Mouse (Mus musculus) cerebellum, adult 18-20 months (tissue): ENCODE data around the gene Sash1.

Experiments
- DNase-seq, 2 experiments: peaks; one replicate each; pipeline ENCODE4 v3.0.0; 2021

The Sash1 gene

DNA sequence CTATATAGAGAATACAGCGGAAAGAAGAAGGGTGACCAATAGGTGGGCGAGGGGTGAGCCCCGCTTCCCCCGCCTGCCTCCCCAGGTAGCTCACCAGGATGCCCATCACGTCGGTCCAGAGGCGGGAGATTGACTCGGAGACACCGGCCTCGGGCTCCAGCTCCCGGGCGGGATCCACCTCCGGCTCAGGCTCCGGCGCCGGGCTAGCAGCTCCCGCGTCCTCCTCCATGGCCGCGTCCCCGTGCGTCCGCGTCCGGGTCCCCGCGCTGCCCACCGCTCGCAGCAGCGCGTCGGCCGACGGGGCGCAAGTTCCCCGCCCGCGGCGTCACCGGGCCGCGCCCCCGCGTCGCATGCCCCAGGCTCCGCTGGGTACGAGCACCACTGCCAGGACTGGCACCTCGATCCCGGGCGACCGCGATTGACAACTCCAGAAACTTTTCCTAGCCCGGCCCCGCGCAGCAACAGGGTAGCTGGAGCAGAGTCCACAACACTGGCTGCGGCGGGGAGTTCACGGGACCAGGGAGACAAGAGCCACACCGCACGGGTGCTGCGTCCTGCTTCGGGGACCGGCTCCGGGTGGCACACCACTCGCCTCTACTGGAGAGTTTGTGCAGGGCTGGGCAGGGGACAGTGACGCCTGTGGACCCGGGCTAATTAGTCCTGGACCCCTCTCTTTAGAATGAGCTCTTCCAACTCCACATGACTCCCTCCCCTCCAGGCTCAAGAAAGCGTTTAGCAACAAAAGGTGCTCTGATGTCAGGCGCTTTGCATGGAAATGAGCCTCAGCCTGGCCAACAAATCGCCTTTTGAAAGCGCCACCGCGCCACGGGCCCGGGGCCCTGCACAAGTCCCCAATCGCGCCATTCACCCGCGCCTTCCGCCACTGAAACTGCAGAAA, at the start of gene Sash1:
Gene Sash1, minus strand, starts transcription at position 441 of the 898 bp plus-strand sequence.
- peak; percentile 31 to 39 for DNase-seq

DNA sequence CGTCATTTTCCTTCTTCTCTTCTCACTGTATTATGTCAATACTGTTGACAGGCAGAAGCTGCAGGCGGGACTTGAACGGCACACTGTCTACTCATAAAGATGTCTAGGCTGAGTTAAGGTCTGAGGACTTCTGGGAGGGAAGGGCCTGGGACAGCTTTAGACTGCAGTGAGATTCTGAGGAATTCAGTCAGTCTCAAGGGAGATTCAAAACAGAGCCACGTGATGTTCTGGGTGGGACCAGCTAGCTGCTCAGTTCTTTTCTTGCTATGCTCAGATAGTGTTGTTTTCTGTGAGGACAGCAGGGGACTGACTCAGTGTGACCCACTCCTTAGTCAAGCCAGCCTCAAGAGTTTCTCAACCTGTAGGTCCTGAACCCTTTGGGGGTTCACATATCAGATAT, 49.7 kb upstream of the Sash1 start:
- DNase-seq, result no peak

DNA sequence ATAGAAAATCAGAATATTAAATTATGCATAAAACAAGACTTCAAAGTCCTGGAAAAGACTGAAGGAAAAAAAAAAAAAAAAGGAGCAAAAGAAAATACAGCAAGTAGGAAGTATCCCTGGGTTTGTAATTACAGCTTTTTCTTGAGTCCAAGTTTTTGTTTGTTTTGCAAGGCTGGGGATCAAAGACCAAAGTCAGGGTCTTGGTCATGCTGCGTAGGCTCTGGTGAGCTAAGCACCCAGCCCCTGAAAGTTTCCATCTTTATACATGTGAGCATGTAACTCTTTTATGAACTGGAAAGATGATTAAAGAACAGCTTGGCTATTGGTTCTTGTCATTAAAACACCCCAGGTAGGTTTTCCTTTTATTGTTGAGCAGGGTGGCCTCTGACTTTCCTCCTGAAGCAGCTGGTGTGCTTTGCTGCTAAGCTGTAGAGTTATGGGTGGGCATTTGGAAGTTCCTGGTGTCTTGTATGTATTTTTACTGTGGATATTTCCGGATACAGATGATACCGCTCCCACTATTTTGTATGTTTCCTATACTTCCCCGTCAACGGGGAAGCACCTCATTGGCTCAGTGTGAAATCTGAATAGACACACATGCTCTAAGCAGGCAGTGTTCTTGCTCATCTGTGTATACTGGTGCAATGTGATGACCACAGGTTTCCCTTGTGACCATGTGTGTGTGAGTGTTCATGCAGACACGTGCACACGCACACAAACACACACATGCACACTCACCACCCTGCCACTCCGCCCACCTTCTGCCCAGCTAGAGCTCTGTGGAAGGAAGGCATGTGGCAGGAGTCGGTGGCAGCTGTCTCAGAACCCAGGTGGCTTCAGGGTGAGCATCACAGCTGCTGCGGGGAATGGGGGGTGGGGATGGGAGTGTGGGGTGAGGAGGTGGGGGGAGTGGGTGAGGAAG, 47.8 kb upstream of the Sash1 start:
- DNase-seq, result no peak

DNA sequence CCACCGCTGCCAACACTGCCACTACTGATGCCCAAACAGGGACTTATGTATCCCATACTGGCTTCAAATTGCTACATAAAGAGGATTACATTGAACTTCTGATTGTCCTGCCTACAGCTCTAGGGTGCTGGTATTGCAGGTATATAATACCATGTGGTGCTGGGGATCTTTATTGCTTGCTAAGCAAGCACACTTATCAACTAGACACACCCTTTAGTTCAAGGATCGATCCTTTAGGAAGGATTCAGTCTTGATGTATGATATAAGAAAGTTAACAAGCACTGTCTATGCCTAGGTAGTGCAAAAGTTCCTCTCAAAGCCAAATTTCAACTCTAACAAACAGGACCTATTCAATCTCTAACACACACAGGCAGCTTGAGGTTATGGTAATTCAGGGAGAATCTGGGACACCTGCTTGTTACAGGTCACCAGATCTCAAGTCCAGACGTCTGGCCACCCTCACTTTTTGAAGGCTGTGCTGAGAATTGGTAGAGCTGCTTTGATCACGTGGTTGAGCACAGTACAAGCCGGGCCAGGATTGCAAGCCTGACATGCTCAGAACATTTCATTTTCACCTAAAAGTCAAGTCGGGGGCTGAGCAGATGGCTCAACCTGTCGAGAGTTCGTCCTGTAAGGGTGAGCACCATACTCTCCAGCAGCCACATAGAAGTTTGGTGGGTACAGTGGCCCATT, 45.8 kb upstream of the Sash1 start:
- DNase-seq, result no peak

DNA sequence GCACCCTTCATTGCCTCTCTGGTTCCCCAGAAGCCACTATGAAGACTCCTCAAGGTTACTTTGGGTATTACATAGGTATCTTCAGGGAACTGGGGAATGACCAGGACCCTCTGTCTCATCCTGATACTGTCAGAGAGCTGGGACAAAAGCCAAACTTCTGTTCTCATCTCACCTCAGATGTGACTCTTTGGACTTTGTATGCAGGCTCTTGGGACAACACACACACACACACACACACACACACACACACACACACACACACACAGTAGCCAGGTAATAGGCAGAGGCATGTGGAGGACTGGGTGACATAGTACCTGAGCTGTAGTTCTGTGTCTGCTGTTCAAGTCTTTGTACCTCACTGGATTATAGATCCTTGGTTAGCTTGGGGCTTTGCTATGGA, 44.8 kb upstream of the Sash1 start:
- DNase-seq, result no peak

DNA sequence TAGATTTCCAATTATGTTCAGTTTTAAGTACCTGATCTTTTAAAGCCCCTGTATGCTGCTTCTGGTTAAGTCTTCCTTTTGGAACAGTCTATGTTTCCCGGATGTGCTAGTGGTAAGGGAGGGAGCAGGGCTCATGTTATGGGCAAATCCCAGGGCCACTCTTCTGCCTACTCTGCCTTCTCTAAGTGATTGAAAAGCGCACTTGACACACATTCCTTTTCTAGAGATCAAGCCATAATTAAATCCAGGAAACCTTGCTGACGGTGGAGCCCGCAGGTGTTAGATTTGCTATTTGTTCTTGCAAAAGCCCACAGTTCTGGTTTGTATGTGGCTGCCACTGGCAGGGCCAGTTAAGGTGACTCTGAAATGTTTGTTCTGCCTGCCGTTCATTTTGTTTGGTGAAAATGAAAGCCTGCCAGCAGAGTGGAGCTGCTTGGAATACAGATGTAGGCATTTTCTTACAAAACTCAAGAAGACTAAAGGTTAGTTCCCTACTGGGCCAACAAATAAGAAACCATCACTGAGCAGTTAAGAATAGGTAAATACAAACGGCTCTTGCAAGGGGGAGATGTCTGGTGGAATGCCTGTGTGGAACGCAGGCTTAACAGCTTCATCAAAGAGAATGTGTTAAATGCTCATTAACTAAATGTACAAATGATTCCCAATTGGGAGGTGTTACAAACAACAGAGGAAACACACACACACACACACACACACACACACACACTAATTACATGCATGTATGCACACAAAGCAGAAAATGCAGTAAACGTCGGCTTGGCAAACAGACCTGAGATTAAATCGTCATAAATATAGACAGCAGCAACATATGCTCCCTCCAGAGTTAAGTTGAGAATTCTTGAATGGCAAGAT, 43.1 kb upstream of the Sash1 start:
- DNase-seq, result no peak

DNA sequence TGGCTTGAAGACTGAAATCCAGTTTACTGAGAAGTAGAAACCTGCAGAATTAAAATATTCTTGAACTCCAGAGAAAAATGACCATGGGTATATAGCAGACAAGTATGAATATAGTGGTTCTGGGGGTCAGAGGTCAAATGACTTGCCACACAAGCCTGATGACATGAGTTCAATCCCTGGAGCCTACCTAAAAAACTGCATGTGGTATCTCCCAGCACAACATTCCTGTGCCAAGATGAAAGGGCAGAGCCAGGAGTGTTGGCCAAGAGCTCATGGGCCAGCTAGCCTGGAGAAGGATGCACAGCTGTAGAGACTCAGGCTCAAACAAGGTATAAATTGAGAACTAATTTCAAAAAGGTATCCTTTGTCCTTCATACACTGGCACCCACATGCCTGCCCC, 42.4 kb upstream of the Sash1 start:
- no peak for DNase-seq

DNA sequence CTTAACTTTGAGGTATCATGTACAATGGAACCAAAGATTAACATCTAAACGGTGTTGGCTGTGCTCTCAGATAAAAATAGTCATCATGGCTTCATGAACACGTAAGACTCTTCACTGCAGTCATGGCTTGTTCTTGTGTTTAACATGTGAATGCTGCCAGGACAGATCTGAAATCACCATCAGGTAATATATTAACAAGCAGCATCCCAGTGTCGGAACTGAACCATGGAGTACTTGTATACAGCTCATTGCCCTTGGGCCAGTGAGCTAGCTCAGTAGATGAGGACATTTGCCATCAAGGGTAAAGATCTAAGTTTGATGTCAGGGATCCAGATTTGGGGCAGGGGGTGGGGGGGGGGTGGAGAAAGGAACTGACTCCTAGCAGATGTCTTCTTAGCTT, 41.0 kb upstream of the Sash1 start:
- no peak for DNase-seq

DNA sequence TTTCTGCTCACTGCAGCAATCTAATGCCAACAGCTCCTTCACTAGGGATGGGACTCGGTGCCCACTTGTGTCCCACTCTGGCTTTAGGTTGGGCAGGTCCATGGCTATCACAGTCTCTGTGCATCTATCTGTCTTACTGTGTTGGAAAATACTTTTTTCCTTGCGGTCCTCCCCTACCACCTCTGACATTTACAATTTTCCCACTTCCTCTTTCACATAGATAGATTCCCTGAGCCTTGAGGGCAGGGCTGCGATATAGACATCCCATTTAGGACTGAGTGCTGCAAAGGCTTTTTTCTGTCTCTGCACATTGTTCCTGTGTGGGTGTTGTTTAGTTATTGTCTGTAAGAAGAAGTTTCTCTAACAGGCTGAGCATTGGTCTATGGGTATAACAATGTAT, 40.4 kb upstream of the Sash1 start:
- DNase-seq, result no peak

DNA sequence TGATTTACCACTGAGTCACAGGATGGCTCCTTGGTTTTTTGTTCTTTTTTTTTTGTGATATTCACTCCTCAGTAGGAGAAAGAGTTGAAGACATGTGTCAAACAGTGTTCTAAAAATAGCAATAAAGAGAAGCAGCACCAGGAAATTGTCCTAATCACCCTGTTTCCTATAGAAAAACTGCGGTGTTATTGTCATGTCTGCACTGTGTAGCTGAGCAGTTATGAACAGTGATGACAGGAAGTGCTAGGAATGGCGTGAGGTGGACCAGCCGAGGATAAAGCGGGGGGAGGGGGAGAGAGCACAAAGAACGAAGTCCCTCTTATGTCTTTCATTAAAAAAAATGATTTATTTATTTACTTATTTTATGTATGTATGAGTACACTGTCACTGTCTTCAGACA, 39.4 kb upstream of the Sash1 start:
- no peak for DNase-seq

DNA sequence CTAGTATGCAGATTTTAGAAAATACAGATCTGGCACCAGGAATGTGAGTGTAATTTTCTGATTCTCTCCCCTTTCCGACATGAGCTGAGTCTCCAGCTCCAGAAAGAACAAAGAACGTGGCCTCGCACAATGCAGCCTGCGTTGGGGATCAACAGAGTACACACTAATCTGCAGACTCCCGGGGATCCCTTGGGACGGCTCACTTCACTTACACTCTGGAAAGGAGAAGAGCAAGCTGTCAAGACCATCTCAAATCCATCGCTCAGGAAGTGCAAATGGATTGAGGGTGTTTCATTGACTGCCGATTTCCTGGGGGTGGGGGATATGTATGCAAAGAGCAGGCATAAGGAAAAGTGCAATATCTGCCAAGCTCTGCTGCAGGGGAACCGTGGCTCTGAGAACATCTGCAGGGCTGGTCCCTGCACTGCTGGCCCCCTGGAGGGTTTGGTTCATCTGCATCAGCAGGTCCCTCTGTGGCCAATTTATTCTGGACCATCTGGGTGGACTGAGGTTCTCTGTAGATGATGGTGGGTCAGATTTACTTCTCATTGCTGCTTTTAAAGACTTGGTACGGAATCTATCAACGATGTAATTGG, 35.3 kb upstream of the Sash1 start:
- DNase-seq, result no peak

DNA sequence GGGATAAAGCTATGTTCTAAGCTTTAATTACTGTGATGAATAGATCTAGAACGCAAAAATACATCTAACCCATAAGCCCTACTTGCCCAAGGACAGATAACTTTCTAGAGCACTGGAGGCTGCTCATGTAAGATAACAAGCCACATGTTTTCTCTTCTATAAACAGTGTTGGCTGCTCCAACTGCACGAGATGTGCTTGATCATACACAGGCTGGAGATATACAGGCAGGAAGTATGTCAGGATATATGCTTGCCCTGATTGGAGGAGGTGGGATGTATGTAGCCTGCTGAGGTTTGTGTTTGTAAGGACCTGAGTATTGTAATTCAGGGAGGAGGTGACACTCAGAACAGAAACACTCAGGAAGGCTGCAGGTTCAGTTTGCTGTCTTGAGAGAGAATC, 31.9 kb upstream of the Sash1 start:
- DNase-seq, result no peak

DNA sequence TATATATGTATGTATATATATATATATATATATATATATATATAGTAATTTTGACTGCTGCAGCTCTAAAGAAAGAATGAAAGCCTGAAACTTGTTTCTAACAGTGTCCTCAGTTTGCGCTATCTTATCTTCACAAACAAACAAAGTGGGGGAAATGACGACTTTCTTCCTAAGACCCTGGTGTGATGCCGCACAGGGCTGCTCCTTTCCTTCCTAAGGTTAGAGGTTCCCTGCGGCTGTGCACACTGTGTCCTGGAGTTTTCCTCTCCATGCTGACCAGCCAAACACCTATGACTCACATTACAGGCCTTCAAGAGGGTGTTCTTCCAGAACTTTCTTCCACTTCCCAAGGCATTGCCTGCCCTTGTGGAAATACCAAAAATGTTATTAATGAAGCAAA, 31.5 kb upstream of the Sash1 start:
- no peak for DNase-seq

DNA sequence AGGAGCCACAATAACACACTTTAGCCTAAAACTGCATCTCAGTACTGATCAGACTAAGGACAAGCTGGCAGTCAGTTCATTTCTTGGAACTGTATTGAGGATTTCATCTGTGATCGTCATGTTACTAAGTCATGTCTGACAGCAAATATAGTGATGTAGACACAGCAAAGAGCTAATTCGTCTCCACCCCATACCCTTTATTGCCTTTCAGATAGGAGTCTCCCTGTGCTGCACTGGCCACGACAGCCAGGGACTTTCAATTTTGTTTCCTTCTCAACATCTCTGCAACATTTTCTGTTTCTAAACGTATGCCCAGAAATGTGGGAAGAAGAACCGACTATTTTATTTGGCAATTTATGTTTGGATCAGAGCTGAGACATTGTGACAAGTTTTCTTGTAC, 29.9 kb upstream of the Sash1 start:
- DNase-seq, result no peak

DNA sequence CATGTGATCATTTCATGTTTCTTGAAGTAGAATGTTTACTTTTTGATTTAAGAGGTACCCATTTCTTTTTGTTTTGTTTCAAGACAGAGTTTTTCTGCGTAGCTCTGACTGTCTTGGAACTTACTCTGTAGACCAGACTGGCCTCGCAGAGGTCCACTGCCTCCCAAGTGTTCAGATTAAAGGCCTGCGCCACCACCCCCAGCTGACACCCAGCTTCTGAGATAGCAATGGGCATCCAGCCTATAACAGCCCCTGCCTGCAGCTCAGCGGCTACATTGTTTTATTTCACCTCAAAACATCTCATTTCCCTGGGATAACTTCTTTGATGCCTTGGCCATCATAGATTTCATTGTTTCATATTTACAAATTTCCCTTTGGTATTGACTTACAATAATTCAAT, 28.0 kb upstream of the Sash1 start:
- no peak for DNase-seq

DNA sequence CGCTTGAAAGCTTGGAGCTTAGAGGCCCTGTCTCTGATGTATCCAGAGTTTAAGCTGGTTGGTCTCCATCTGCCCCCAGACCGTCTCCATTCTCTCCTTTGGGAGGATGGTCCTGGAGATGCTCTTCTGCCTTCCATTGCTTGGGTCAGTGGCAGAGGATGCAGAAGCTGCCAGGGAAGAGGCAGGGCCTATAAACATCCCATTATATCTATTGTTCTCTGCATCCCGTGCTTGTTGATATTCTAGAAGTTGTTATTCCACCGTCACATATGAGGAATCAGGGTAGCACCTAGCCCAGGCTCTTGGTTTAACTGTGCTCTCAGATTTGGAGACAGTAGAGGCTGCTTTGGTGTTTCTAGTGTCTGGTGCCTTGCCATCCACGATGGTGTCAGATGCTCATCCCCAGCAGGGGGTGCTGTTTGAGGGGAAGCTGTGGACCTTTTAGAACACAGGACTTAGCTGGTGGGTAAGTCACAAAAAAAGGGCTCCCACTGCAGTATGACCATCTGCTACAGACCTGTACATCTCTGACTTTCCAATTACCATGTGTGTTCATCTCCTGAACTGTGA, 26.9 kb upstream of the Sash1 start:
- peak in 1 of 2 experiments; percentile 3 for DNase-seq

DNA sequence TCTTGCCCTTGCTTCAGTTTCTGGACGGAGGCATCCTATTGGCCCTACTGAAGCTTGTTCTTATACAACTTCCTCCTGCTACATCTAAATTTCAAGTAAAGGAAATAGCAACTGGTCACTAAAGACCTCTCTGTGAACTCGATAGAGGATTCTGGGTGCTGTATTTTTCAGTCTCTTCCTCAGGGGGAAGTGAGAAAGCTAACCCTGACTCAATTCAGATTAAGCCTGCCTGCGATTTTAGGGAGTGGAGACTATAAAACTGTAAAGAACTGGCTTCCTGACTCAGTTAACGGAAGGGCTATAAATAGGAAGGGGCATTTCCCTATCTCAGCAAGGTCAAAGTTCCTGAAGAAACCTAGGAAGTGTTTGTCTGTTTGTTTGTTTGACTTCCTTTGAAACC, 26.3 kb upstream of the Sash1 start:
- no peak for DNase-seq

DNA sequence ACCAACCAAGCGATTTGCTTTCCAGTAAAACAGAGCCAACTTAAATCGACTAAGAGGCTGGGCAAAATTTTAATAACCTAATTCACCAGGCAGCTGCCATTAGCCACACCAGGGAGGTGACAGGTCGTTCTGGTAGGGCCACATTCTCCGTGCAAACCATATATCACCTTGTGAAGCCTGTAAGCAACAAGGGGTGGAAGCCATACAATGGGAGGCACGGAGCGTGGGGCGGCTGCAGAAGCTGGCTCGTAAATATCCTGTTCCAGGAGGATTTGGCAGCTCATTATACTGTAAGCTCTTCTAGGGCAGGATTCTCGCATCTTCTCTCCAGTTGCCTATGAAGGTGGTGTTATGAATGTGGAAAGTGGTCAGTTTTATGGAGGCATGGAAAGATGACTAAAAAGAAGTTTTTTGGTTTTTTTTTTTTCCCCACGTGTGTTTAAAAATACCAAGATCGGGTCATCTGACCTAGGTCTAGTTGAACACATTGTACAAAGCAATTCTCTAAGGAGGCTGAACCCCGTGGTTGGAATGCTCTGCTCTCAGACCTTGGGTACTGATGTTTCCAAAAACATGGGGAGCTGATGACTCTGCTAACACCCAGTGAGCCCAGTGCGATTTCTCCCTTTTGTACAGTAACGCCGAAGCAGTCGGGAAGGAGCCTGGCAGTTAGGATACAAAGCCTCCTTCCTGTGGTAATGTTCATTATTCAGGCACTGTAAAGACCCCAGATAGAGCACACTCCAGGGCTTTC, 24.5 kb upstream of the Sash1 start:
- no peak for DNase-seq

DNA sequence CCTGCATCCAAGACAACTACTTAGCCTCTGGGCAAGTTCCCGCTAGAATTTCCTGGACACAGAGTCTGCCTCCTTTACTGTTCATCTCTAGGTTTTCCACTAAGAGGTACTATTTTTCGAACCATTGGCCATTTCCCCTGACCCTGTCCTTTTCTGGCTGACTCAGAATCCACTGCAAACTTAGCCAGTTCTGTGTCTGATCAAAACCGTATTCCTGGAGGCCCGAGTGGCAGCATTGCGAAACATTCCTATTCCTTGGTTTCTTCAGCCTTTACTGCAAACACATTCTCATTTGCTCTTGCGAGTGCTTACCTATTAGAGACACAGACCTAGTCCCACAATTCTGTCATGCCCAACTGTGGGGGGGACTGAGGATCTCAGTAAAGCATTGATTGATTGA, 17.2 kb upstream of the Sash1 start:
- DNase-seq, result no peak

DNA sequence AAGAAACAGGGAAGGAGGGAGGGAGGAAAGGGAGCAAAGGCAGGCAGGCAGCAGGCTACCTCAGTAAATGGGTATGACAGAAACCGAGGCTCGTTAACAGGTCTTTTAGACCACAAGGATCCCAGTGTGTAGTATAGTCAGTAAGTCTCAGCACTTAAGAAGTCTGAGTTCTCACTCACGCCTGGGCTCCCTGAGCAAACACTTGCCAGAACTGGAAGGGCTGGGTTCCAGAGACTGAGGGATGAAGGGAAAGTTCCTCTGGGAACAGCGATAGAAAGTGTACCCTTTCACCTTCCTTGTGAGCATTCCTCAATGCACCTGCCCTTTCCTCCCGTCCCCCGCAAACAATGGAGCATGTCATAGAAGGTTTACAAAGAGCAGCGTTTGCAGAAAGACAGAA, 16.5 kb upstream of the Sash1 start:
- DNase-seq, result no peak
